Mouse (Mus musculus): ENCODE data around the gene Rnf220. TPM values are rescaled to one million over a fixed set of nuclear protein-coding genes. Genes with fewer than 3 reads are reported as not detected.
"Not testable (repeated sequence)": the region's sequence is repeated elsewhere in the genome, so short reads cannot be mapped to it uniquely, and the experiment has no call there.

Gene Rnf220
- total RNA-seq, 2 experiments from 2014 or later: 63.3 to 83.9 TPM

DNA sequence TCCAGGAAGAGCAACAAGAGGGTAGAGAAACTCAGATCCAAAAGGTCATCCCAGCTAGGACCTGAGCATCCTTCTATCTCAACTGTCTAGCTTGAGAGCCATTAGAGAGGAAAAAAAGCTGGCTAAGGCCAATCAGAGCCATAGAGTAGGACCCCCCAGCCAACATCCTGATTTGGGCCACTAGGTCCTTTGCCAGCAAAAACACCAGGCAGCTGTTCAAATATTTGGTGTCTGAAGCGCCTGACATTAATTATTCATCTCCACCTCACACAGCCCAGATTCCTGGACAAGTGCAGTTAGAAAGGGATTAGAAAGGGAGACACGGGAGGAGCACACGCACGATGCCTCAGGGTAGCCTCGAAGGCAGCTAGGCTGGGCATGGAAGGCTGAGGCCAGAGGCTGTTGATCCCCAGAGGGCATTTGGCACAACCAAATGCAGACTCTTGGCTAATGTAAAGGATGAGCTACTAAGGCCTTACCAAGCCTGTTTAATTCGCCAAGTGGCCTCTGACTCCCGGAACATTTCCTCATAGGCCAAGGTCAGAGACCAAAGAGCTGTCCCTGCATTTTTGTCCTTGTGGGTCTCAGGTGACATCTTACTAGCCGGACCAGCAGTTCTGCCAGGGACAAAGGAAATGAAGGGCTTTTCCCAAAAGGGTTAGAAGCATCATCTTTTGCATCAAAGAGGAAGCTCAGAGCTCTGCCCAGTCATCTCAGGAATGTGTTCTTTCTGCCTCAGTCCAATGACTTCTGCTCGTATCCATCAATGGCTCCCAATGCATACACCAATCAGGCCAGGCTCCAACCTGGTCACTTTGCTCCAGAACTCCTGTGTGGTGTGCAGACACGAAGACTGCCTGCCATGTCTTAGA, 218.2 kb downstream of the Rnf220 start:
- no peak for ATAC-seq (replicated peaks; ENCODE audit: poor library complexity)

DNA sequence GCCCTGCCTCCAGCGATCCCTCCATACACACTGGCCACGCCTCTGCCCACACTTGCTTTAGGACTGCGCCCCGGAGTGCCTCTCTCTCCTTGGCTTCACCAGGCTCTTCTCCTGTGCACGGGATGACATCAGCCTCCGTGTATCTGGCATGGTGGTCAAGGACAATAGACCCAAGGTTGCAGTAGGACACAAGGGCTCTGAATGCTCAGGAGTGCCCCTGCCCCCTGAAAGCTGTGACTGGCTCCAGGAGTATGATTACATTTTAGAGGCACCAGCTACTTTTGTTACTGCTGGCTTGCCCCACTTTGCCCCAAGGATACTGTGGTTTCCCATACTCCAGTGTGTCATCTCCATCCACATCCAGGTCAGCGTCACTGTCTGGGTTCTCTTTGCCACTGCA, 219.2 kb downstream of the Rnf220 start:
- no peak for ATAC-seq (replicated peaks; ENCODE audit: poor library complexity)

DNA sequence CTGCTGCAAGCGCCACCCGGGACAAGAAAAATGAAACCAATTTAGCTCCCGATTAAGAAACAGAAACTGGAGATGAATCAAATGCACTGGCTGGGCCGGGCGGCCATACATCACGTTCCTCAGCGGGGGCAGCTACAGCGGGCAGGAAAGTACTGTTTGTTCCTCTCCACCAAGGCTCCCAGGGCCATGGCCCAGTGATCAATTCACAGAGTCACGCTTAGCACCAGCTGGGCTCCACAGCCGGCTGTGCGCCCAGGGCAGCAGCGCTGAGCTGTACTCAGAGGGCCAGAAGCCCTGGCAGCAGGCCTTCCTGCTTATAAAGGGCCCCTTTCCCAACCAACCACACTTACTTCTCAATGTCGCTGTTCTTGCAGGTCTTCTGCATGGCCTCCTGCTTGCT, 219.8 kb downstream of the Rnf220 start:
- ATAC-seq (replicated peaks; ENCODE audit: poor library complexity): no peak

DNA sequence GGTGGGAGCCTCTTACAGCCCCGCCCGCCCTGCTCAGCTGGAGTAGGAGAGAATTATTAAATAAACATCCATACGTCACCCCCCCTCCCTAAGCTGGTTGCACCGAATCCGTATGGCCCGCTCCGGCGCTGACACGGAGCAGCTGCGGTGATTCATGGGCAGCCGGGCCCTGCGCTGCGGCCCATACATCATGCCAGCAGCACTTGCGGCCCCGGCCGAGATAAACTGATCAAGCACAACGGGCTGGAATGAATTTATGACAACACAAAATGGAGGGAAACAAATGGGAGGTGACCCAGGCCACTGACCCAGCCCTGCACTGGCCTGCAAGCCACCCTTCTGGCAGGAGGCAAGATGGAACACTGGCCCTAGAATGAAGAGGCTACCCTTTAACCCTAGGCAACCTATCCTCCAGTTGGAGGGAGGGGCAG, 220.6 kb downstream of the Rnf220 start:
- ATAC-seq (replicated peaks; ENCODE audit: poor library complexity): no peak

DNA sequence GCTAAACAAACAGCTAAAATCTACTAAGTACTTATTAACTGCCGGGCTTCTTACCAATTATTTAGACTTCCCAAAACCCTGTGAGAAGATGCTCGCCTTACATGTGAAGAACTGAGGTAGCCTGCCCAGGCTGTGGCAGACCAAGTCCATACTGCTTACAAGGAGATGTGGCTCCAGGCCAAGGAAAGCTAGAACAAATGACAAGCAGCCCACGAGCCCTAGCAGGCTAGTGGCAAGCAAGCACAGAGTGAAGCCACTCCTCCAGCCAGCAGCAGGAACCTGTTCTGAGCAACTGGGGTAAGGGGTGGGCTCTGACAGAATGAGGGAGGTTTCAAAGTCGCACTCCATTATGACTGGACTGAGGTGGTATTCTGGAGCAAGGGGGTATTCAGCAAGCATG, 222.1 kb downstream of the Rnf220 start:
- ATAC-seq (replicated peaks; ENCODE audit: poor library complexity): no peak

DNA sequence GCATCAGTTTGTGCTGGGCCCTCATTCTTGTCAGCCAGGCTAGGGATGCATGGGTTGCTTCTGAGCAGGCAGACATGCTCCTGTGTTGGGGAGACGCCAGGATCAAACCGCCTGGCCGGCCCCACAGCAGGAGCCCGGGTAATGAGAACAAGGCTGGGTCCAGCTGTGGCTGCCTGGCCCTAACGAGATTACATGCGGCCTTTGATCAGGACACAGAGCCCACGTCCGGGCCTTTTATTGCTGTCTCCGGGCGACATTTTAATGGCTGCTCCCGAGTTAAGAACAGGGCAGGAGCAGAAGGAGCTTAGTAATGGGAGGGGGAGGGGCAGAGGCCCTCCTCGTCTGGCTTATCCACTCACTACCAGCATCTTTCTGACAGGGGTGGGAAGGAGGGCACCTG, 224.4 kb downstream of the Rnf220 start:
- no peak for ATAC-seq (replicated peaks; ENCODE audit: poor library complexity)

DNA sequence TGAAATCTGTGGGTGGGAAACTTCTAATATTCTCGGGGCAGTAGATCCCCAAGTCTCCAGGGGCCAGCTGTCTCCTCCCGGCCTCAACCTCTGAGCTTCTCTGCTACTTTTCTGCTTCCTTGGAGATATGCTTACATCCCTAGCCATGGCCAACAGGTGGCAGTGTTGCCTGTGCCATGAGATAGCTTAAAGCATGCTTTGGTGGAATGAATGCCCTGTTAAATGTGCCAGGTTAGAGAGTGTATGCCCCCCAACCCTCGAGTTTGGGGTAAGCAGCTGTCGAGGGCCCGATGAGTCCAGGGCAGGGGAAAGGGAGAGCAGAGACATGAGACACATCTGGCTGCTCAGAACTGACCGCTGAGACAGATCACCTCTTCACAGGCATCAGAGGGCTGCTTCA, 226.6 kb downstream of the Rnf220 start:
- peak; percentile 83 for ATAC-seq (replicated peaks; ENCODE audit: poor library complexity)

DNA sequence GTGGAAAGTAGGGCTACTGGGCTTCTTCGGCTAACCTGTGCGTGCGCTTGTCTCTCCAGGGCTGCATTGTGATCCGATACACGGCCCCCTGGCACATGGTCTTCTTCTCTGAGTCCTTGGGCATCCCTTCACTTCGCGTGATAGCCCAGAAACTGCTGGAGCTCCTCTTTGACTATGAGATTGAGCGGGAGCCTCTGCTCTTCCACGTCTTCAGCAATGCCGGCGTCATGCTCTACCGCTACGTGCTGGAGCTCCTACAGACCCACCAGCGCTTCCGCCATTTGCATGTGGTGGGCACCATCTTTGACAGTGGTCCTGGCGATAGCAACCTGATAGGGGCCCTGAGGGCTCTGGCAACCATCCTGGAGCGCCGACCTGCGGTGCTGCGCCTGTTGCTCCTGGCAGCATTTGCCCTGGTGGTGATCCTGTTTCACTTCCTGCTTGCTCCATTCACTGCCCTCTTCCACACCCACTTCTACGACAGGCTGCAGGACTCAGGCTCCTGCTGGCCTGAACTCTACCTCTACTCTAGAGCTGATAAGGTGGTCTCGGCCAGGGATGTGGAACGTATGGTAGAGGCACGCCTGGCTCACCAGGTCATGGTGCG, 228.9 kb downstream of the Rnf220 start:
- ATAC-seq (replicated peaks; ENCODE audit: poor library complexity): 0 out of 2 replicates have a peak, but pooled peaks have one; percentile 23

DNA sequence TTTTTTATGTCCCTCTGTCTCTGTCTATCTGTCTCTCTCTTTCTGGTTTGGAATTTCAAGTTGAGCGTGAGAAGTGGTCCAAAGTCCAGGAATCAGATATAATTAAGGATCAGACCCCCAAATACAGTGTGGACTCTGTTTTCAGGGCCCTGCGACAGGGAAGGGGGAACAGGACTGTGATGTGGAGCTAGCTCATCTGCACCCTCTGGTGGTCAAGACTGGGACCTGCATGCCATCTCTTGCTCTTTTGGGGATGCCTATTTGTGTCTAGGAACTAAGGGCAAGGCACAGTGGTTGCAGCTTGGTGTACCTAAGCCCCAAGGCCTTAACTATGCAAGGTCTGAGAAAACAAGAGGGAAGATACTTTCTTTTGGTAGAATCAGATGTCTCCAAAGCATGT, 229.6 kb downstream of the Rnf220 start:
- peak; percentile 88 for ATAC-seq (replicated peaks; ENCODE audit: poor library complexity)

DNA sequence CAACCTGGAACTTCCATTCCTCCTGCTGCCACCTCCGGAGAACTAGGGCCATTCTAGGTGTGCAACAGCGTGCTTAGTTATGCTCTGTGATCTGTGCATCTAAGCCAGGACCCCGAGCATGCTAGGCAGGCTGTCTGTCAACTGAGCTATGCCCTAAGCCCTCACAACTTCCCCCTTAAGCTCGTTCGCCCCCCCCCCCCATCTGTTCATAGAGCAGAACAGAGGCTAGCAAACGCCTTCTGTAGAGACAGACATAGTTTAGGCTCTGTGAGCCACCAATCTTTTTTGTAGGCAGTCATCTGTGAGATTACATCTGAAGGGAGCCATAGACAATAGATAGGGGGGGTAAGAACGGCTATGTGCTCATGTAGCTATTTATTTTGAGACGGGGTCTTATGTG, 233.9 kb downstream of the Rnf220 start:
- ATAC-seq (replicated peaks; ENCODE audit: poor library complexity): no peak

DNA sequence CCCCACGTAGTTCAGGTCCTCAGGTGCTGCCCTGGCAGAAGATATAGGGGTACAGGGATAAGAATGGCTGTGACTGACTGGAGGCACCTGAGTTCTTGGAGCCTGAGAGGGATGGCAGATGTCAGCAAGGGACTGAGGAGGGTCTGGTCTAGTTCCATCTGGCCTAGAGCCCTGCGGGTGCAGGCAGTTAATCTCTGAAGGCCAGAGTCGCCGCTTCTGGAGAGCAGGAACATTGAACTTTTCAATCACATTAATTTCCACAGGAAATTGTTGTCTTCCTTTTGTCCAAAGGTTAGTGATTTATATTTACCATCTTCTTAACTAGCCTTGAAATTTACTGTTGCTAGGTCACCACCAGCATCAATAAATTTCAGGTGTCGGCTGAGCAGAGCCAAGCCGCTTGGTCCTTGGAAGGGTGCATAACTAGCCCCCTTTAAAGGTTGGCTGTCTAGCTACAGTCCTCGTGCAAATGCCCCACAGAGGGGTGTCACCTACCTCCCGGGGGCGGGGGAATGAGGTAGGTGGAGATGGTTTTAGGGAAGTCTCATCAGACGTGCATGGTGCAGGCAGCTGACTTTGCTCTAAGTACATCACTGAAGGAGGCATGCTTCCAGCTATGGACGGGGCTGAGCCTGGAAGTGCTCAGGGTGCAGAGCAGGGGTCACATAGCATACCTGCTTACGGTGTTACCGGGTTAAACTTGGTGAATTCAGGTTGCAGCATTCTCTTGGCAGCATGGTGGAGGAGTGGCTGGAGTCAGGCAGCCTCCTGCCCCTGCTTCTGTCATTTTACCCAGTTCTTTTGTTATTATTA, 234.5 kb downstream of the Rnf220 start:
- no peak for ATAC-seq (replicated peaks; ENCODE audit: poor library complexity)

DNA sequence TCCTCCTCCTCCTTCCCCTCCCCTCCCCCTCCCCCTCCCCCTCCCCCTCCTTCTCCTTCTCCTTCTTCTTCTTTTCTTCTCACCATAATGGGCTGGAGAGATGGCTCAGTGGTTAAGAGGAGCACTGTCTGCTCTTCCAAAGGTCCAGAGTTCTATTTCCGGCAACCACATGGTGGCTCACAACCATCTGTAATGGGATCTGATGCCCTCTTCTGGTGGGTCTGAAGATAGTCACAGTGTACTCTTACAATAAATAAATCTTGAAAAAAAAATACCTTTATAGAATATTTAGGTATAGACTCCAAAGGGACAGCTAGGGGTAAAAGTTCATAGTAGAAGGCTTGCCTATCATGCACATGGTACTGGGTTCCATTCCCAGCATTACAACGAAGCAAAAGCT, 235.6 kb downstream of the Rnf220 start:
- ATAC-seq (replicated peaks; ENCODE audit: poor library complexity): no peak

DNA sequence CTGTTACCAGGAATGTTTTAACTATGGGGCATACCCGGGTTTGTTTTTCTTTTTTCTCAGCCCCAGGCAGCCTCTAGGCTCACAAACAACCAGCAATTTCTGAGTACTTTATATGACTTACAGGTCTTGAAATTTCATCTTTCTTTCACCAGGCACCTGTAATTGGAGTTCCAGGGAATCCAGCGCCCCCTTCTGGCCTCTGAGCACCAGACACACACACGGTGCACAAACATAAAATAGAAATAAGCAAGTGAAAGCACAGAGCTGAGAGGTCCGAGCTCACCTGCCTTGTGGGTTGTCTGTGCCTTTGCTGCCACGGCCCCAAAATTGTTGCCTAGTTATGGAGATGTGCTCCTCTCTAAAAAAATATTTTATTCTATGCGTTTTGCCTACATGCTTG, 236.9 kb downstream of the Rnf220 start:
- ATAC-seq (replicated peaks; ENCODE audit: poor library complexity): not testable (repeated sequence)

DNA sequence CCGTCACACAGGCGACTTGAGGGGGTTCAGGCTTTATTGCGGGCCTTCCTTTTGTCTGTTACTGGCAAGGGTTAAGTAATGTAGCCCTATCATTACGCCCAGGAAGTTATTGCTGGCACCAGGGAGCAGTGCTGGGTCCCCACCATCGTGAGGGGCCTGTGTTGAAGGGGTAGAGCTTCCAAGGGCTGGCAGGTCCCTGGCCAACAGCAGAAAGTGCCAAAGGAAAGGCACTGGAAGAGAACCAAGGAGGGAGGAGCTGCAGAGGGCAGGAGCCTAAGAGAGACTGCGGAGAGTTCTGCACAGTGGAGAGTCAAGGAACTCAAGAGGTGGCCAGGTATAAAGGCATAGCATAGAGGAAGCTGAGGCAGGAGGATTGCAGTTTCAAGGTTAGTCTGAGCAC, 242.2 kb downstream of the Rnf220 start:
- ATAC-seq (replicated peaks; ENCODE audit: poor library complexity): no peak

DNA sequence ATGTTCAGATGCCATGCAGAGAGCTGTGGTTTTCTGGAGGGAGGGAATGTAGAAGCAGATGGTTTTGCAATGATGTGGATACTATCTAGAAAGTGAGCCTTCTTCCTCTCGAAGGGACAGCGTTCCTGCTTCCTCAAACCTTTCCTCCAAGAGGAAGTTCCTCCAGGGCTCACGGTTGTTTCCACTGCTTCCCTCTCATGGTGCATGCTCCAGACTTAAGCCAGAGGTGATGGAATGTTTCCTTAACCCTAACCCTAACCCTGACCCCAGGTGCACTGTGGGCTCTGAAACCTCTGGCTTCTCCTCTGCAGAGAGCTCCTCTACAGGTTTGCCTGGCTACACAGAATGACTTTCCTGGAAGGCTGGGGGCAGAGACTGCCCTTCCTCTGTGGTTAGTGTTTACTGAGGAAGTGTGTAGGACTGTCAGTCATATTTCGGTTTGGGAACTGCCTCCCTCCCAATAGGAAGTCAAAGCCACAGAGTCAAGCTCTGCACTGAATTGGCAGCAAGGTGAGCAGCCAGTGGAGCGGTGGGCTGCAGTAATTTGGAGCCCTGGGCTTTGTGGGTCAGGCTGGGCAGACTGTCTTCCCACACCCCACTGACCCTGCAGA, 242.7 kb downstream of the Rnf220 start:
- ATAC-seq (replicated peaks; ENCODE audit: poor library complexity): peak; percentile 58

DNA sequence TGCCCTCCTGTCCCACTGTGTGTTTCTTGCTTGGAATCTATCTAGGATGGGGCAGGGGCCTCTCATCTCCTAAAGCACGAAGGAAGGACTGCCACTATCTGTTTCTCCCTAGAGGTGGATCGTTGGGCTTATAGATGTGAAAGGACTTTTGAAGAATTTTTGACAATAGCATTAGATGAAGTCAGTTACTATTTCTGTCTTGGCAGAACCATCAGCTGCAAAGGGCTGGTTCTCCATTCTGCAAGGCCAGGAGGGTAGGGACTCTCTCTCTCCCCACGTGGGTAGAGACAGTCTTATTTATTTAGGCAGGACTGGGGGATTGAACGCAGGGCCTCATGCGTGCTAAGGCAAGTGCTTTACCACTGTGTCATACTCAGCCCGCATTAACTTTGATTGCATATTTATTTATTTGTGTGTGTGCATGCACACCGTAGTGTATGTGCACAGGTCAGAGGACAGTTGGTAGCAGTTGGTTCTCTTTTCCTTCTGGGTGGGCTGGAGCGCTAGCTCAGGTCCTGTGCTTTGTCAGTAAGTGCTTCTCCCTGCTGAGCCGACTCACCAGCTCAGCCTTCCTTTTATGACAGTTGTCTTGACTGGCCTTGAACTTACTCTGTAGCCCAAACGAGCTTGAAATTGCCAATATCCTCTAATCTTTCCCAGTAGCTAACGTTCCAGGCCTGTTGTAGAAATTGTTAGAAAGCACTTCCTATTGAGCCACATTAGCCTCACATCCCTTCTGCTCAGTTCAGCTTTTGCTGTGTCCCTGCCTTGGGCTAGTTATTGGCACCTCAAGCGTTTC, 243.4 kb downstream of the Rnf220 start:
- no peak; the same call in 1 of the 2 replicates for ATAC-seq (replicated peaks; ENCODE audit: poor library complexity)

DNA sequence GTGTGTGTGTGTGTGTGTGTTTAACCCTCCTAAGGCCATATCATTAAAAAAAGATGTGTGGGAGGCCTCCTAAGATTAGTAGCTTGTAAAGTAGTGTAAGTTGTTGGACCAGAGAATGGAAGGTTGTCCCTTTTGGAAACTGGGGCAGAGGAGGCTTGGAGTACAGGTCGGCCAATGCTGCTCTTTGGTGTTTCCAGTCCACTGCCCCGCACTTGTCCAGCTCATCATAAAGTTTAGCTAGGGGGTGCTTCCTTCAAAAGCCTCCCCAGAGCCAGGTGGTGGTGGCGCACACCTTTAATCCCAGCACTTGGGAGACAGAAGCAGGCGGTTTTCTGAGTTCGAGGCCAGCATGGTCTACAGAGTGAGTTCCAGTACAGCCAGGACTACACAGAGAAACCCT, 244.1 kb downstream of the Rnf220 start:
- ATAC-seq (replicated peaks; ENCODE audit: poor library complexity): no peak

DNA sequence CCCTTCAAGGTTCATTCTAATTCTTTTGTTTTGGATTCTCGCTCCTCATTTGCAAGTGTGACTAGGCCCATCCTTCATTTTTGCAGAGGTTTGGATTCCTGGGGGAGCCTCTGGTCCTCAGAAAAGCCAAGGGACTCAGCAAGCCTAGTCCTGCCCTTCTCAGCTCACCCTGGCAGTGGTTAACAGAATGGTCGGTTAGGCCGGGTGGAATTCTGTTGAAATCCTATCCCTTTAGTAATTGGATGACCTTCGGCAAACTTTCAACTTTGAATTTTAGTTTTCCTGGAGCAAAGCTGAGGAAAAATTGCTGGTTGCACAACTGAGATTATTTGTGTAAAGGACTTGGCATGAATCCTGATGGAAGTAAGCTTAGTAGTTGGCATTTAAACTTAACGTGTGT, 244.5 kb downstream of the Rnf220 start:
- no peak for ATAC-seq (replicated peaks; ENCODE audit: poor library complexity)

DNA sequence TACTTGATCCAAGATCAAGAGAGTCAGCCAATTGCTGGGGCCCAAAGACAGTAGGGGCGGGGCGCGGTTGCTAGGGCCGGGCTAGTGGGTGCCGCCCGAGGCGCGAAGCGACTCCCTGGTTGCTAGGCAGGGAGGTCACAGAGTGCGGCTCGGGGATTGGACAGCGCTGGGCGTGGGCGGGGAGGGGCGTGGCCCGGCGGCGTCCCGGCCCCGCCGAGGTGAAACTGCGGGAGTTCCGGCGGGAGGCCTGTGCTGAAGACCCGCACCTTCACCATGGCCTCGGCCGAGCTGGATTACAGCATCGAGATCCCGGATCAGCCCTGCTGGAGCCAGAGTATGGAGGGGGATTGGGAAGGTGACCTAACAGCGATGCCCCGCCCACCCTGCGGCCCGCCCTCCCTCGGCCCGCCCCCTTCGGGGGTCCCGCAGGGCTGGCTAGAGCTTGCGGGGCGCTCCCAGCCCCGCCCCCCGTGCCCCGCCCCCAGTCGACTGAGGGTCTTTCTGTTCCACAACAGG, 245.0 kb downstream of the Rnf220 start, which contains the start of the genes Tmem53 and Armh1:
Tmem53 (plus strand) TSS at position 151 of the 516 bp plus-strand sequence.
Armh1 (minus strand) TSS at position 325 of the 516 bp plus-strand sequence.
- ATAC-seq (replicated peaks; ENCODE audit: poor library complexity): peak; percentile 92

DNA sequence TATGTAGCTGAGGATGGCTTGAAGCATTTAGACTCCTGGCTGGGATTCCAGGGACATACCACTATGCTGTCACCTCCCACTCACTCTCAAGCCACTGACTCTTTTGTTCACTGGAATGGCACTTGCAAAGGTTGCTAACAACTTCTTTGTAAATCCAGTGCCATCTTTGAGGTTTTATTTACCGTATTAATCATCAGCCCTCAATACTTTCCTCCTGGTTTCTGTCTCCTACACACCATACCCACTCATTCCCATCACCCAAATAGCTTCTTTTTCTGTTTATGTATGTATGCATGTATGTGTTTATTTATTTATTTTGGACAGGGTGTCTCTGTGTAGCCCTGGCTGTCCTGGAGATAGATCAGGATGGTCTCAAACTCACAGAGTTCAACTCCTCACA, 245.9 kb downstream of the Rnf220 start:
- no peak for ATAC-seq (replicated peaks; ENCODE audit: poor library complexity)

Measured in megakaryocyte progenitor cell, adult 5-6 weeks (primary cell).